Mouse (Mus musculus): ENCODE data around the gene Wdr31. TPM values are rescaled to one million over a fixed set of nuclear protein-coding genes. Genes with fewer than 3 reads are reported as not detected.

Wdr31 gene
- polyA plus RNA-seq, 1 experiment from 2014 or later = 11.5 TPM

- Histone ChIP-seq H3K9me3 (ENCODE audit: control insufficient read depth, low read length) (no peaks in the 10 kb centered on the region), H3K36me3 (ENCODE audit: control insufficient read depth, insufficient read depth, low read length) (peaks cover 2% of the 10 kb centered on the region; the same call in 1 of the 2 replicates), H3K4me3 (ENCODE audit: low read depth, low read length) (peak overlapping the region; percentile 5; the same call in 1 of the 2 replicates), H3K4me1 (replicated peaks; ENCODE audit: control insufficient read depth, insufficient read depth, low read length) (peaks cover 10% of the 10 kb centered on the region), H3K27ac (ENCODE audit: low read depth, low read length) (0 out of 2 replicates have a peak overlapping the region, but pooled peaks have one; percentile 18), H3K9ac (ENCODE audit: low read length) (peak overlapping the region; percentile 16; the same call in 1 of the 2 replicates), H3K27me3 (ENCODE audit: control insufficient read depth, insufficient read depth, low read length) (no peaks in the 10 kb centered on the region), H3K4me2 (ENCODE audit: low read depth, low read length, severe bottlenecking) (no peak overlapping the region)
- DNase-seq (ENCODE audit: low spot score) (no peak), ATAC-seq (replicated peaks; ENCODE audit: low FRiP score) (no peak)
- 53% methylated on average over 2 of the region's 2 CpGs for WGBS
Measured at GRCm38 (mm10) chr4:62516079-62516478, 45.4 kb upstream of the Wdr31 start.

DNA sequence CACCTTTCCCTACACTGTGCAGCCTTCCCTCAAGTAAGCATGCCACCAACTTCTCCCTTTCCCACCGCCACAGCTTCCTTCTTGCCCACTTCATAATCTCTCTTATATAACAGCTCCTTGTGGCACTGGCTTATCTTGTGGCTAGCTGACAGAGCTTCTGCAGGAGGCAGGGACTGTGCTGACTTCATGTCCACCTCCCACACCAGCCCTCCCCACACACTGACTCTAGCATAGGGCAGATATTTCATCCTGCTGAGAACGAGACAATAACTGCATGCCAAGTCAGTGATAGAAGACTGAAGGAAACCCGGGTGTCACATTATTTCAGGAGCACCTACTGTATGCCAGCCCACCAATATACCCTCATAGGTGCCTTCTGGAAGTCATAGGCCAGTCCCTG, 44.8 kb upstream of the Wdr31 start:
- H3K4me1 ChIP-seq (replicated peaks; ENCODE audit: control insufficient read depth, insufficient read depth, low read length) = peaks cover 10% of the 10 kb centered on the region
- H3K4me3 ChIP-seq (ENCODE audit: low read depth, low read length) = peak overlapping the region; percentile 5; the same call in 1 of the 2 replicates
- no peak for ATAC-seq (replicated peaks; ENCODE audit: low FRiP score)
- no peaks in the 10 kb centered on the region for H3K27me3 ChIP-seq (ENCODE audit: control insufficient read depth, insufficient read depth, low read length)
- DNase-seq (ENCODE audit: low spot score) = no peak
- H3K4me2 ChIP-seq (ENCODE audit: low read depth, low read length, severe bottlenecking) = no peak overlapping the region
- peak overlapping the region; percentile 16; the same call in 1 of the 2 replicates for H3K9ac ChIP-seq (ENCODE audit: low read length)
- no peaks in the 10 kb centered on the region for H3K9me3 ChIP-seq (ENCODE audit: control insufficient read depth, low read length)
- peaks cover 2% of the 10 kb centered on the region; the same call in 1 of the 2 replicates for H3K36me3 ChIP-seq (ENCODE audit: control insufficient read depth, insufficient read depth, low read length)
- WGBS = 86% methylated on average over 3 of the region's 3 CpGs
- H3K27ac ChIP-seq (ENCODE audit: low read depth, low read length) = no peak overlapping the region

GRCm38 (mm10) chr4:62514995-62515394, 44.3 kb upstream of the Wdr31 start:
- Histone ChIP-seq H3K27ac (ENCODE audit: low read depth, low read length) (no peak overlapping the region), H3K9me3 (ENCODE audit: control insufficient read depth, low read length) (no peaks in the 10 kb centered on the region), H3K4me2 (ENCODE audit: low read depth, low read length, severe bottlenecking) (peak overlapping the region; percentile 24; the same call in 1 of the 2 replicates), H3K36me3 (ENCODE audit: control insufficient read depth, insufficient read depth, low read length) (peaks cover 2% of the 10 kb centered on the region; the same call in 1 of the 2 replicates), H3K27me3 (ENCODE audit: control insufficient read depth, insufficient read depth, low read length) (no peaks in the 10 kb centered on the region), H3K4me1 (replicated peaks; ENCODE audit: control insufficient read depth, insufficient read depth, low read length) (peaks cover 10% of the 10 kb centered on the region), H3K9ac (ENCODE audit: low read length) (no peak overlapping the region), H3K4me3 (ENCODE audit: low read depth, low read length) (no peak overlapping the region)
- no peak for ATAC-seq (replicated peaks; ENCODE audit: low FRiP score)
- 92% methylated on average over 7 of the region's 7 CpGs for WGBS
- DNase-seq (ENCODE audit: low spot score) = no peak

GRCm38 (mm10) chr4:62513998-62514506, 43.4 kb upstream of the Wdr31 start:
- no peak overlapping the region for H3K4me3 ChIP-seq (ENCODE audit: low read depth, low read length)
- H3K4me2 ChIP-seq (ENCODE audit: low read depth, low read length, severe bottlenecking) = no peak overlapping the region
- H3K9me3 ChIP-seq (ENCODE audit: control insufficient read depth, low read length) = no peaks in the 10 kb centered on the region
- H3K27me3 ChIP-seq (ENCODE audit: control insufficient read depth, insufficient read depth, low read length) = no peaks in the 10 kb centered on the region
- 52% methylated on average over 10 of the region's 11 CpGs for WGBS
- no peak overlapping the region for H3K27ac ChIP-seq (ENCODE audit: low read depth, low read length)
- peaks cover 2% of the 10 kb centered on the region; the same call in 1 of the 2 replicates for H3K36me3 ChIP-seq (ENCODE audit: control insufficient read depth, insufficient read depth, low read length)
- H3K4me1 ChIP-seq (replicated peaks; ENCODE audit: control insufficient read depth, insufficient read depth, low read length) = peaks cover 8% of the 10 kb centered on the region
- ATAC-seq (replicated peaks; ENCODE audit: low FRiP score) (no peak), DNase-seq (ENCODE audit: low spot score) (no peak)
- H3K9ac ChIP-seq (ENCODE audit: low read length) = no peak overlapping the region

- H3K9ac ChIP-seq (ENCODE audit: low read length) = no peak overlapping the region
- H3K27ac ChIP-seq (ENCODE audit: low read depth, low read length) = no peak overlapping the region
- no peaks in the 10 kb centered on the region for H3K27me3 ChIP-seq (ENCODE audit: control insufficient read depth, insufficient read depth, low read length)
- DNase-seq (ENCODE audit: low spot score) (no peak), ATAC-seq (replicated peaks; ENCODE audit: low FRiP score) (no peak)
- peaks cover 6% of the 10 kb centered on the region; the same call in 1 of the 2 replicates for H3K36me3 ChIP-seq (ENCODE audit: control insufficient read depth, insufficient read depth, low read length)
- WGBS = 93% methylated on average over 11 of the region's 11 CpGs
- no peaks in the 10 kb centered on the region for H3K9me3 ChIP-seq (ENCODE audit: control insufficient read depth, low read length)
- no peaks in the 10 kb centered on the region for H3K4me1 ChIP-seq (replicated peaks; ENCODE audit: control insufficient read depth, insufficient read depth, low read length)
- no peak overlapping the region for H3K4me2 ChIP-seq (ENCODE audit: low read depth, low read length, severe bottlenecking)
- H3K4me3 ChIP-seq (ENCODE audit: low read depth, low read length) = no peak overlapping the region
Measured at GRCm38 (mm10) chr4:62509946-62510345, 39.2 kb upstream of the Wdr31 start.

- Histone ChIP-seq H3K9me3 (ENCODE audit: control insufficient read depth, low read length) (no peaks in the 10 kb centered on the region), H3K27me3 (ENCODE audit: control insufficient read depth, insufficient read depth, low read length) (no peaks in the 10 kb centered on the region), H3K27ac (ENCODE audit: low read depth, low read length) (no peak overlapping the region), H3K4me3 (ENCODE audit: low read depth, low read length) (no peak overlapping the region), H3K36me3 (ENCODE audit: control insufficient read depth, insufficient read depth, low read length) (peaks cover 6% of the 10 kb centered on the region; the same call in 1 of the 2 replicates), H3K4me1 (replicated peaks; ENCODE audit: control insufficient read depth, insufficient read depth, low read length) (no peaks in the 10 kb centered on the region), H3K4me2 (ENCODE audit: low read depth, low read length, severe bottlenecking) (no peak overlapping the region), H3K9ac (ENCODE audit: low read length) (no peak overlapping the region)
- WGBS = 93% methylated on average over 5 of the region's 5 CpGs
- no peak for ATAC-seq (replicated peaks; ENCODE audit: low FRiP score)
- DNase-seq (ENCODE audit: low spot score) = no peak
Measured at GRCm38 (mm10) chr4:62508839-62509238, 38.1 kb upstream of the Wdr31 start.

- H3K4me3 ChIP-seq (ENCODE audit: low read depth, low read length) = no peak overlapping the region
- H3K9me3 ChIP-seq (ENCODE audit: control insufficient read depth, low read length) = no peaks in the 10 kb centered on the region
- DNase-seq (ENCODE audit: low spot score) (no peak), ATAC-seq (replicated peaks; ENCODE audit: low FRiP score) (no peak)
- peaks cover 4% of the 10 kb centered on the region; the same call in 1 of the 2 replicates for H3K36me3 ChIP-seq (ENCODE audit: control insufficient read depth, insufficient read depth, low read length)
- no peak overlapping the region for H3K4me2 ChIP-seq (ENCODE audit: low read depth, low read length, severe bottlenecking)
- H3K27me3 ChIP-seq (ENCODE audit: control insufficient read depth, insufficient read depth, low read length) = no peaks in the 10 kb centered on the region
- no peak overlapping the region for H3K27ac ChIP-seq (ENCODE audit: low read depth, low read length)
- H3K9ac ChIP-seq (ENCODE audit: low read length) = no peak overlapping the region
- 75% methylated on average over 2 of the region's 2 CpGs for WGBS
- H3K4me1 ChIP-seq (replicated peaks; ENCODE audit: control insufficient read depth, insufficient read depth, low read length) = no peaks in the 10 kb centered on the region
Measured at GRCm38 (mm10) chr4:62506798-62507197, 36.1 kb upstream of the Wdr31 start.

DNA sequence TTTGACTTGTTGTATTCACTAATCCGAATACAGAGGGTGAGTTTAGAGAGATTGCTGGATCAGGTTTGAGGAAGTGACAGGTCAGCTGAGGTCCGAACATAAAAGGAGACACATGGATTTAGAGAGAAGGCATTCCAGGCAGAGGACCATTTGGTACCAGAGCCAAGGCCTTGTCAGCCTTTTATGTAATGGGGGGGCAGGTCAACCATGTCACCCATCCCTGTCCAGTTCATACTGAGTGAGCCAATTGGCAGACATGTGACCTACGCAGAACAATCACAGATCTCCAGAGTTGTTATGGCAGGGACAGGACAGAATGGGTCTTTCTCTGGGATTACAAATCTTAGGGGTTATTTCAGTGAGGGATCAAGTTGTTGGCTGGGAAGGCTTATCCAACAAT, 35.3 kb upstream of the Wdr31 start:
- H3K27ac ChIP-seq (ENCODE audit: low read depth, low read length) = no peak overlapping the region
- DNase-seq (ENCODE audit: low spot score) (no peak), ATAC-seq (replicated peaks; ENCODE audit: low FRiP score) (no peak)
- no peak overlapping the region for H3K4me3 ChIP-seq (ENCODE audit: low read depth, low read length)
- 91% methylated on average over 3 of the region's 3 CpGs for WGBS
- H3K36me3 ChIP-seq (ENCODE audit: control insufficient read depth, insufficient read depth, low read length) = peaks cover 4% of the 10 kb centered on the region; the same call in 1 of the 2 replicates
- H3K4me1 ChIP-seq (replicated peaks; ENCODE audit: control insufficient read depth, insufficient read depth, low read length) = no peaks in the 10 kb centered on the region; the same call in 1 of the 2 replicates
- no peak overlapping the region for H3K4me2 ChIP-seq (ENCODE audit: low read depth, low read length, severe bottlenecking)
- H3K9ac ChIP-seq (ENCODE audit: low read length) = no peak overlapping the region
- H3K9me3 ChIP-seq (ENCODE audit: control insufficient read depth, low read length) = no peaks in the 10 kb centered on the region
- no peaks in the 10 kb centered on the region for H3K27me3 ChIP-seq (ENCODE audit: control insufficient read depth, insufficient read depth, low read length)
